Mouse (Mus musculus) telencephalon, adult 2 months (tissue): ENCODE results near the gene Mdga2.

Source experiments
- DNase-seq: peaks from one replicate; pipeline ENCODE4 v3.0.0-alpha.2; 2011; ENCODE audit warnings: low read depth, low spot score

Mdga2 gene

GRCm38 (mm10) chr12:66708334-66708733 is 514.0 kb downstream of the Mdga2 start:
- DNase-seq: no peak

DNA sequence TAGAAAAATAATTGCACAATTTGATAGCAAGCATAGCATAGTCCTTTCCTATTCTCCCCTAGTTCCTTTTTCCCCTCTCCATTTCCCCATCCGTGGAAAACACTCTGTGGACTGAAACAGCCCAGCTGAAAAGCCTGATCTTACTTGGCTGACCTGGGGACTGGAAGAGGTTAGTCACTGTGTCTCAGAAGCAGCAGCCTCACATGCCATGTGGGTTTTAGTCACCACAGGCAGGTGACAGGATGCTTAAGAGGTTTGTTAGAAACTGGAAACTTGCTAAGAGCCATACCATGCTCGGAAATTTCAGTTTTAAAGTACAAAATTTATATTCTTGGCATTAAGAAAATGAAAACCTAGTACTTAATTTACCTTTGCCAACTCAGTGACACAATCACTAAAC is 514.9 kb downstream of the Mdga2 start:
- DNase-seq: no peak

GRCm38 (mm10) chr12:66705015-66705414 is 517.3 kb downstream of the Mdga2 start:
- no peak for DNase-seq

- DNase-seq: no peak
Measured at GRCm38 (mm10) chr12:66702781-66703180, 519.6 kb downstream of the Mdga2 start.

GRCm38 (mm10) chr12:66679558-66679957 is 542.8 kb downstream of the Mdga2 start:
- DNase-seq: peak; percentile 11

- DNase-seq: no peak
Measured at GRCm38 (mm10) chr12:66648605-66649552, 573.5 kb downstream of the Mdga2 start.

GRCm38 (mm10) chr12:66640408-66640807 is 581.9 kb downstream of the Mdga2 start:
- DNase-seq: peak; percentile 61

DNA sequence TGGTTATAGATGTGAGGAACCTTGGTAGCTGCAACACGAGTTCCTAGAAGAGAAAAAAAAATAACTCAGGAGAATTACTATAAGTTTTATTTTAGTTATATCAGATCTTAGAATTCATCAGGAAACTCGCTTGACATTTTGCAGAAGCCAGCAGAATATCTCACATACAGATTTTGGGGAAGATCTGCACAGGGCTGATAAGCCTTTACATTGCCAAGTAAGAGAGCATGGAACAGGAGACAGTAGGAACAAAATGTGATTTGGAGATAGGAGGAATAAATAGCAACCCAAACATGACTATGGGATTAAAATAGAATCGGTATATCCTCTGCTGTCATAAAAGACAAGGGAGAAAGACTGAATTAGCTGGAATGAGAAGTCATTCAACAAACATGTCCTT is 602.4 kb downstream of the Mdga2 start:
- peak; percentile 59 for DNase-seq

DNA sequence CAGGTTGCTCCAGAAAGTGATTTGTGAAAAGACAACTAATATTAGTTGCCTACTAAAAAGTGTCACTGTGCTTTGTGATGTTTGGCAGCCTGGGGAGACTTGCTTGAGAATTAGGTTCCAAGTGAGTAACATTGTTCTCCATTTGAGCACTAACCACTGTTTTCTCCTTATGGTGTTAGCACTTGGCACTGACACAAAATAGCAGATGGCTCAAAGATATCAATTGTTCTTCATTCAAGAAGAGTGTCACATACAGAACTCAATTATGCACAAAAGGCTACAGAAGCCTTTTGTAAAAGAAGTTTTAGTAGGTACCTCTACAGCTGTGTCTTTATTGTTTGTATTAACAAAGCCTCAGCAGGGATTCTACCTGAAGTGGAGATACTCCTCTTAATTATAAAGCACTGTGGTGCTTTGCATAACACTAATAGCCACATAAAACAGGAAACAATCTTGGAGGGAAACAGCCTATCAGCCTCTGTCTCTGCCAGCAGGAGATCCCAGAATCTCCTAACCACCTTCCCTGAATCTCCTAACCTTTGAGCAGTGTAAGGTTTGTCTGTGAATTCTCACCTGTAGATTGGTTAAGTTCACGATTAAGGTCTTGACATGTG is 630.6 kb downstream of the Mdga2 start:
- DNase-seq: peak; percentile 29

DNA sequence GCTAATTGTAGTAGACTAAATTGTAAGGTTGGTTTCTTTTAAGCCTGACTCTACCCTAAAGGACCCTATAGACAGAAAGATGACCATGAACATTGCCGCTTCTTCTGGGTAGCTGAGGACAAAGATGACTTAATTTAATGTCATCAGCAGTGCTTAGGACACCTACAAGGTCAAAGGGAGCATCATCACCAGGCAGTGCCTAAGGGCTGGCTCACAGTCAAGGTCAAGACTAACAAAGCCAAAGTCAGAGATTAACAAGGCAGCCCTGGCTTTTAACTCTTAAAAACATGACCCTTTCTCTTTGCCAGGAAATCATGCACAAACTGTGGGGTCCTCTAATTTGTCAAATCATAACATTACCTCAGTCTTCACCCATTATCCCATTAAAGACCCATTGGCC is 657.0 kb downstream of the Mdga2 start:
- no peak for DNase-seq

- no peak for DNase-seq
Measured at GRCm38 (mm10) chr12:66556846-66557245, 665.5 kb downstream of the Mdga2 start.

- peak; percentile 73 for DNase-seq
Measured at GRCm38 (mm10) chr12:66556178-66556820, 666.0 kb downstream of the Mdga2 start.

DNA sequence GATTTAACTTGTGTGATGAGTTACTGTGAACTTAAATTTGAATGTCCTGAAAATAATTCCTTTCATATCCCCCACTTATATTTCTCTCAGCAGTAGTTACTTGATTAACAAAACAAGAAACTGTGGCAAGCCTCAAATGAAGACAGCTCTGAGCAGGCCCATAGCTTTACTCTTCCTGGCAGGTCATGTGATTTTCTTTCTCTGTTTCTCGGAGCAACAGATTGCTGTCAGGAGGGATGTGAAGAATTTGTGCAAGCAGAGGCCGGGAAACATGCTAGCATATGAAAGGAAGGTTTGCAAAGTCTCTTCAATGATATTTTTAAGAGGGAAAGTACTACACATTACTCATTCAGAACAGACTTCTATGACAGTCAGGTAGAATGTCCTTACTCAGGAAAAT is 697.4 kb downstream of the Mdga2 start:
- DNase-seq: no peak

DNA sequence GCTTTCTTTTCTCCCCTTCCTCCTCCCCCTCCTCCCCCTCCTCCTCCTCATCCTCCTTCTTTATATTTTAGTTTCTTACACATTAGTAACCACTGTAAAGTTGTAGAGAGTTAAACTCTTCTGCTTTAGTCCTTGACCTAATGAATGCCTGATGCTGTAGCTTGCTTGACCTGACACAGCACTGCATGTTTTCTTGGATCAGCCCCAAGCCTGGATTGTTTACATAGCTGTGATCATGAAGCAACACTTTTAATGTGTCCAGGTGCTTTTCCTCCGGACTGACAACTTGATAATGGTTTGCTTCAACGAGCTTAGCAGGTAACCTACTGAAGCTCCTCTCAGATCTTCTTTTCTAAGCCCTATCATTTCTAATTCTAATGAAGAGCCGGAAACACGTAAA is 723.1 kb downstream of the Mdga2 start:
- no peak for DNase-seq

DNA sequence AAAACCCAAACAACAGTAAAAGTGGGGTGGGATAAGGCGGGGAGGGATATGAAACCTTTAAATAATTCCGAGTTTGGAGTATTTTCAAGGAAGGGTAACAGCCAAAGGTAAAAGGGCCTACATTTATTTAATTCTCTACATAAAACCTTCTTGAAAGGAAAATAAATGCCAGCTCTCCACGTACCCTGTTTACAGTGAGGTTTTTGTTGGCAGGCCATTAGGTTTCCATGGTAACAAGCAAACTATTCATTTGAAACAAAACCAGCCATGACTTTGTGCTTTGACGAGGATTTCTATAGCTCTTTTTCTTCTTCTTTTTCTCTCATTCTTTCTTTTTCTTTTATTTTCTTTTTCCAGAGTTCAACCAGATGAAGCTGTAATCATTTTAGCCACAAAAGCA is 751.5 kb downstream of the Mdga2 start:
- DNase-seq: peak; percentile 27

DNA sequence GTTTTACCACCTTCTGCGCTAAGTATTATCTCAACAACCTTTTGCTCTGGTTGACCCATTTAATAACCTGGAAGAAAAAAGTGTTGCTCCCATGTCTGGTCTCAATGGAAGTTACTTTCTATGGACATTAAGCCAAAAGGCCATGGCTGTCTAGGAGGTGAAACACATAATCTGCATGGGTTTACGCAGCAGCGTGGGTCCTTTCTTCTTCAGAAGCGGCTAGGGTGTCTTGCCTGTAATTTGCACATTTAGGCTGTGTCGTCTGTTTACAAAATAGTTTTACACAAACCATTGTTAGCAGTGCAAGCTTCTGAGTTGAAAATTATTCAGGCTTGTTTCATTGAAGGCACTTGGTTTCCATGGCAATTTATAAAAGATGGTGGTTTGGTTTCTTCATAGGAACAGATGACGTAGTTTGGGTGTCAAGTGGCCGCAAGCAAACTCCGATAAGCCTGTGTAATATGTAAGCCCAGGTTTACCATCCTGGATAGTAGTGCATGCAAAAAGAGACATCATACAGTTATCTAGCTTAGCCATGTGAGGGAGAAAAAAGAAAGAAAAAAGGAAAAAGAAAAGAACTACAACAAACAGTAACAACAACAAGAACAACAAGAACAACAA is 752.0 kb downstream of the Mdga2 start:
- no peak for DNase-seq

GRCm38 (mm10) chr12:66465516-66465915 is 756.8 kb downstream of the Mdga2 start:
- no peak for DNase-seq

- DNase-seq: no peak
Measured at GRCm38 (mm10) chr12:66443340-66443739, 779.0 kb downstream of the Mdga2 start.
